Mouse (Mus musculus): Measurements from ENCODE around the gene Spata32. TPM values are rescaled to one million over a fixed set of nuclear protein-coding genes. Genes with fewer than 3 reads are reported as not detected.

Spata32 gene
- total RNA-seq, 2 experiments from 2014 or later = not detected

GRCm38 (mm10) chr11:103210291-103210690 lies 7.9 kb downstream of the Spata32 start:
- DNase-seq = no peak
- intact Hi-C loops (cut with DNase I) = no loop called here

GRCm38 (mm10) chr11:103208458-103208857 lies 9.8 kb downstream of the Spata32 start, which contains the start of gene 1700023F06Rik:
TSS of gene 1700023F06Rik (minus strand) at chr11:103208558.
- intact Hi-C loops (cut with DNase I) = no loop called here
- DNase-seq = no peak

GRCm38 (mm10) chr11:103206203-103206602 lies 12.0 kb downstream of the Spata32 start:
- intact Hi-C loops (cut with DNase I) = no loop called here
- DNase-seq = no peak

GRCm38 (mm10) chr11:103202376-103202775 lies 15.9 kb downstream of the Spata32 start:
- intact Hi-C loops (cut with DNase I) = no loop called here
- DNase-seq = no peak

- DNase-seq = peak in 1 of 2 experiments; percentile 13
- intact Hi-C loops (cut with DNase I) = no loop called here
These were observed 16.6 kb downstream of the Spata32 start for GRCm38 (mm10) chr11:103201664-103202063.

- intact Hi-C loops (cut with DNase I) = no loop called here
- peak in 1 of 2 experiments; percentile 30 for DNase-seq
These were observed 19.1 kb downstream of the Spata32 start for GRCm38 (mm10) chr11:103198911-103199803.

- peak in 1 of 2 experiments; percentile 13 for DNase-seq
- intact Hi-C loops (cut with DNase I) = no loop called here
These were observed 19.9 kb downstream of the Spata32 start for GRCm38 (mm10) chr11:103198339-103198738.

- intact Hi-C loops (cut with DNase I) = no loop called here
- DNase-seq = peak in 1 of 2 experiments; percentile 8
These were observed 20.9 kb downstream of the Spata32 start for GRCm38 (mm10) chr11:103197340-103197739.

- DNase-seq = no peak
- intact Hi-C loops (cut with DNase I) = no loop called here
These were observed 22.6 kb downstream of the Spata32 start for GRCm38 (mm10) chr11:103195656-103196055.

GRCm38 (mm10) chr11:103195236-103195635 lies 23.0 kb downstream of the Spata32 start:
- DNase-seq = peak in 1 of 2 experiments; percentile 12
- intact Hi-C loops (cut with DNase I) = no loop called here

GRCm38 (mm10) chr11:103193825-103194168 lies 24.4 kb downstream of the Spata32 start:
- intact Hi-C loops (cut with DNase I) = no loop called here
- peak in 1 of 2 experiments; percentile 11 for DNase-seq

GRCm38 (mm10) chr11:103192956-103193824 lies 25.0 kb downstream of the Spata32 start:
- intact Hi-C loops (cut with DNase I) = no loop called here
- DNase-seq = peak in 1 of 2 experiments; percentile 15

GRCm38 (mm10) chr11:103192230-103192955 lies 25.8 kb downstream of the Spata32 start:
- intact Hi-C loops (cut with DNase I) = no loop called here
- DNase-seq = peak in 1 of 2 experiments; percentile 11

- peak in 1 of 2 experiments; percentile 41 for DNase-seq
- intact Hi-C loops (cut with DNase I) = loop anchor here (5.0 kb wide), 1 partner anchor 142 kb away; no protein-coding TSS in a partner anchor
These were observed 33.3 kb downstream of the Spata32 start for GRCm38 (mm10) chr11:103184891-103185290.

GRCm38 (mm10) chr11:103181911-103182310 lies 36.3 kb downstream of the Spata32 start:
- intact Hi-C loops (cut with DNase I) = no loop called here
- DNase-seq = no peak

- DNase-seq = peak in 1 of 2 experiments; percentile 0
- intact Hi-C loops (cut with DNase I) = no loop called here
These were observed 36.9 kb downstream of the Spata32 start for GRCm38 (mm10) chr11:103181349-103181748.

GRCm38 (mm10) chr11:103180426-103180825 lies 37.8 kb downstream of the Spata32 start:
- intact Hi-C loops (cut with DNase I) = no loop called here
- no peak for DNase-seq

- DNase-seq = no peak
- intact Hi-C loops (cut with DNase I) = no loop called here
These were observed 39.5 kb downstream of the Spata32 start for GRCm38 (mm10) chr11:103178748-103179147.

- DNase-seq = no peak
- intact Hi-C loops (cut with DNase I) = no loop called here
These were observed 40.3 kb downstream of the Spata32 start for GRCm38 (mm10) chr11:103177815-103178485.

- DNase-seq = no peak
- intact Hi-C loops (cut with DNase I) = no loop called here
These were observed 41.0 kb downstream of the Spata32 start for GRCm38 (mm10) chr11:103177216-103177615.
